Mouse (Mus musculus) CD4-positive, CD25-positive, alpha-beta regulatory T cell, adult 4 months (primary cell): Measurements from ENCODE around the gene Plcd4. TPM values are rescaled to one million over a fixed set of nuclear protein-coding genes. Genes with fewer than 3 reads are reported as not detected.
A peak's percentile ranks its signal among the peaks of the same experiment; 100 is the strongest.
"Not testable (repeated sequence)": the region's sequence is repeated elsewhere in the genome, so short reads cannot be mapped to it uniquely, and the experiment has no call there.

Experiments used
- ATAC-seq: one replicate; pipeline ENCODE4 v1.8.0; 2017
- polyA plus RNA-seq, 2 experiments: library from polyadenylated mRNA; unstranded; fragments of 100-300 nt; shearing (Covaris generic); gene quantifications; one replicate each; pipeline ENCODE4 v1.2.1; 2017

Plcd4 gene
- polyA plus RNA-seq = 1 to 10 TPM; 1.7 to 2.2 TPM

- ATAC-seq = no peak
Observed at GRCm38 (mm10) chr1:74542451-74542961, at the start of gene Plcd4. Gene Plcd4 (plus strand): TSS chr1:74542888.

- ATAC-seq = no peak
Observed at GRCm38 (mm10) chr1:74501106-74501505, 41.6 kb upstream of the Plcd4 start.

- ATAC-seq = no peak
Observed at GRCm38 (mm10) chr1:74505393-74505720, 37.3 kb upstream of the Plcd4 start.

GRCm38 (mm10) chr1:74505721-74506464 is 36.8 kb upstream of the Plcd4 start, which contains the start of gene Cnot9:
Gene Cnot9 (plus strand): TSS chr1:74506058.
- ATAC-seq = peak; percentile 96

- ATAC-seq = no peak
Observed at GRCm38 (mm10) chr1:74506471-74506881, 36.2 kb upstream of the Plcd4 start.

- no peak for ATAC-seq
Observed at GRCm38 (mm10) chr1:74507780-74508179, 34.9 kb upstream of the Plcd4 start.

GRCm38 (mm10) chr1:74511306-74511705 is 31.4 kb upstream of the Plcd4 start:
- no peak for ATAC-seq

GRCm38 (mm10) chr1:74512999-74513398 is 29.7 kb upstream of the Plcd4 start:
- not testable (repeated sequence) for ATAC-seq

GRCm38 (mm10) chr1:74519875-74520274 is 22.8 kb upstream of the Plcd4 start:
- no peak for ATAC-seq

GRCm38 (mm10) chr1:74524746-74525145 is 17.9 kb upstream of the Plcd4 start:
- ATAC-seq = no peak

- ATAC-seq = no peak
Observed at GRCm38 (mm10) chr1:74528589-74528988, 14.1 kb upstream of the Plcd4 start.

- ATAC-seq = no peak
Observed at GRCm38 (mm10) chr1:74538650-74539049, 4.0 kb upstream of the Plcd4 start.

GRCm38 (mm10) chr1:74544184-74544583 is 1.5 kb downstream of the Plcd4 start, which contains the start of gene Usp37:
Gene Usp37 (minus strand): TSS chr1:74544284.
- ATAC-seq = no peak

GRCm38 (mm10) chr1:74559061-74559460 is 16.4 kb downstream of the Plcd4 start:
- ATAC-seq = no peak

- ATAC-seq = no peak
Observed at GRCm38 (mm10) chr1:74565834-74566233, 23.1 kb downstream of the Plcd4 start.

- no peak for ATAC-seq
Observed at GRCm38 (mm10) chr1:74569739-74570719, 27.3 kb downstream of the Plcd4 start.

GRCm38 (mm10) chr1:74582621-74583020 is 39.9 kb downstream of the Plcd4 start:
- ATAC-seq = no peak

GRCm38 (mm10) chr1:74584616-74585398 is 42.1 kb downstream of the Plcd4 start:
- no peak for ATAC-seq

- no peak for ATAC-seq
Observed at GRCm38 (mm10) chr1:74587233-74587772, 44.6 kb downstream of the Plcd4 start.

GRCm38 (mm10) chr1:74587773-74588445 is 45.2 kb downstream of the Plcd4 start, which contains the start of the genes Zfp142 and Bcs1l:
Gene Zfp142 (minus strand): TSS chr1:74588246.
Gene Bcs1l (plus strand): TSS chr1:74588289.
- ATAC-seq = peak; percentile 93

- no peak for ATAC-seq
Observed at GRCm38 (mm10) chr1:74594434-74594833, 51.7 kb downstream of the Plcd4 start.
